14 mouse cellular contexts compared by ENCODE assay signal in genomic region chr6:20572621-20573020, GRCm38 (mm10).
"Had no signal": no experiment of that assay in that cellular context is flagged by ENCODE, and none has a peak within 500 bp of the region (broad histone marks: within the 10 kb centered on the region; RNA-seq: fewer than 3 reads in every experiment).

No protein-coding gene starts in this region.

- H3K9ac ChIP-seq: limb, embryonic 15.5 days; liver, embryonic 12.5 days; lung, embryonic 14.5 days; midbrain, embryonic 15.5 days; neural tube, embryonic 12.5 days had no signal

- H3K4me2 ChIP-seq: limb, embryonic 15.5 days; liver, embryonic 12.5 days; lung, embryonic 14.5 days; midbrain, embryonic 11.5 days; midbrain, embryonic 15.5 days; neural tube, embryonic 12.5 days had no signal

- H3K9me3 ChIP-seq: limb, embryonic 15.5 days; liver, embryonic 12.5 days; megakaryocyte, embryonic 14.5 days; midbrain, embryonic 15.5 days; neural tube, embryonic 12.5 days had no signal

- ATAC-seq: liver, embryonic 12.5 days; midbrain, embryonic 15.5 days had no signal

- H3K4me3 ChIP-seq: left cerebral cortex, adult 2 months; limb, embryonic 15.5 days; liver, embryonic 12.5 days; megakaryocyte, embryonic 14.5 days; midbrain, embryonic 15.5 days; neural tube, embryonic 12.5 days had no signal

- H3K27me3 ChIP-seq: limb, embryonic 15.5 days; liver, embryonic 12.5 days; megakaryocyte, embryonic 14.5 days; midbrain, embryonic 15.5 days; neural tube, embryonic 12.5 days had no signal

- H3K4me1 ChIP-seq: limb, embryonic 15.5 days; liver, embryonic 12.5 days; megakaryocyte, embryonic 14.5 days; midbrain, embryonic 15.5 days; neural tube, embryonic 12.5 days had no signal

- DNase-seq: kidney, postnatal 25 days; lung, embryonic 14.5 days; lung, postnatal 10 days; lung, postnatal 4 days; spleen, adult 18-20 months; thymus, adult 18-20 months; thymus, postnatal 36 days had no signal

- H3K27ac ChIP-seq: left cerebral cortex, adult 2 months; limb, embryonic 15.5 days; liver, embryonic 12.5 days; midbrain, embryonic 15.5 days; neural tube, embryonic 12.5 days had no signal

- H3K36me3 ChIP-seq: limb, embryonic 15.5 days; liver, embryonic 12.5 days; midbrain, embryonic 15.5 days; neural tube, embryonic 12.5 days had no signal
